Mouse (Mus musculus): ENCODE results near the gene Cutal. TPM values are rescaled to one million over a fixed set of nuclear protein-coding genes. Genes with fewer than 3 reads are reported as not detected.
A peak's percentile ranks its signal among the peaks of the same experiment; 100 is the strongest.
"Not testable (repeated sequence)": the region's sequence is repeated elsewhere in the genome, so short reads cannot be mapped to it uniquely, and the experiment has no call there.

Cutal gene
- polyA plus RNA-seq, 1 experiment from 2014 or later, result 1.1 TPM

DNA sequence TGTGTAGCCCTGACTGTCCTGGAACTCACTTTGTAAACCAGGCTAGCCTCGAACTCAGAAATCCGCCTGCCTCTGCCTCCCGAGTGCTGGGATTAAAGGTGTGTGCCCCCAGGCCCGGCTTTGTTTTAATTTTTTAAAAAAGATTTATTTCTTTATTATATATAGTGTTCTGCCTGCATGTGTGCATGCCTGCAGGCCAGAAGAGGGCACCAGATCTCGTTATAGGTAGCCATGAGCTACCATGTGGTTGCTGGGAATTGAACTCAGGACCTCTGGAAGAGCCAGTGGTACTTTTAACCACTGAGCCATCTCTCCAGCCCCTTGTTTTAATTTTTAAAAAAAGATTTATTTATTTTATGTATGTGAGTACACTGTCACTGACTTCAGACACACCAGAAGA is 34.1 kb upstream of the Cutal start:
- not testable (repeated sequence) for H3K4me1 ChIP-seq (ENCODE audit: control insufficient read depth, insufficient read depth, low read length); H3K9me3 ChIP-seq (replicated peaks; ENCODE audit: control insufficient read depth, low read length); H3K4me3 ChIP-seq (replicated peaks; ENCODE audit: low read length); H3K4me2 ChIP-seq (ENCODE audit: low read depth, low read length); H3K9ac ChIP-seq (ENCODE audit: low read length); ATAC-seq (ENCODE audit: insufficient read depth, low FRiP score); H3K27me3 ChIP-seq (ENCODE audit: control insufficient read depth, insufficient read depth, low read length); H3K36me3 ChIP-seq (ENCODE audit: control insufficient read depth, insufficient read depth, low read length); H3K27ac ChIP-seq (ENCODE audit: low read length)
- 76% methylated on average over 5 of the region's 5 CpGs for WGBS

- H3K36me3 ChIP-seq (ENCODE audit: control insufficient read depth, insufficient read depth, low read length), result no peaks in the 10 kb centered on the region
- no peak overlapping the region for H3K4me2 ChIP-seq (ENCODE audit: low read depth, low read length)
- H3K9me3 ChIP-seq (replicated peaks; ENCODE audit: control insufficient read depth, low read length), result no peaks in the 10 kb centered on the region
- 87% methylated on average over 8 of the region's 8 CpGs for WGBS
- H3K9ac ChIP-seq (ENCODE audit: low read length), result no peak overlapping the region
- no peaks in the 10 kb centered on the region for H3K4me1 ChIP-seq (ENCODE audit: control insufficient read depth, insufficient read depth, low read length)
- no peaks in the 10 kb centered on the region for H3K27me3 ChIP-seq (ENCODE audit: control insufficient read depth, insufficient read depth, low read length)
- no peak overlapping the region for H3K4me3 ChIP-seq (replicated peaks; ENCODE audit: low read length)
- ATAC-seq (ENCODE audit: insufficient read depth, low FRiP score), result no peak
- H3K27ac ChIP-seq (ENCODE audit: low read length), result no peak overlapping the region
These were observed 32.5 kb upstream of the Cutal start for GRCm38 (mm10) chr2:34841706-34842105.

- Histone ChIP-seq H3K9me3 (replicated peaks; ENCODE audit: control insufficient read depth, low read length) (no peaks in the 10 kb centered on the region), H3K4me1 (ENCODE audit: control insufficient read depth, insufficient read depth, low read length) (no peaks in the 10 kb centered on the region), H3K9ac (ENCODE audit: low read length) (no peak overlapping the region), H3K27ac (ENCODE audit: low read length) (no peak overlapping the region), H3K4me3 (replicated peaks; ENCODE audit: low read length) (no peak overlapping the region), H3K36me3 (ENCODE audit: control insufficient read depth, insufficient read depth, low read length) (no peaks in the 10 kb centered on the region), H3K4me2 (ENCODE audit: low read depth, low read length) (no peak overlapping the region), H3K27me3 (ENCODE audit: control insufficient read depth, insufficient read depth, low read length) (no peaks in the 10 kb centered on the region)
- ATAC-seq (ENCODE audit: insufficient read depth, low FRiP score), result no peak
- WGBS, result 78% methylated on average over 11 of the region's 11 CpGs
These were observed 30.8 kb upstream of the Cutal start for GRCm38 (mm10) chr2:34843211-34843939.

- H3K9ac ChIP-seq (ENCODE audit: low read length), result no peak overlapping the region
- H3K4me2 ChIP-seq (ENCODE audit: low read depth, low read length), result no peak overlapping the region
- WGBS, result 88% methylated on average over 1 of the region's 1 CpGs
- no peak overlapping the region for H3K27ac ChIP-seq (ENCODE audit: low read length)
- no peaks in the 10 kb centered on the region for H3K9me3 ChIP-seq (replicated peaks; ENCODE audit: control insufficient read depth, low read length)
- no peak for ATAC-seq (ENCODE audit: insufficient read depth, low FRiP score)
- H3K4me1 ChIP-seq (ENCODE audit: control insufficient read depth, insufficient read depth, low read length), result no peaks in the 10 kb centered on the region
- H3K4me3 ChIP-seq (replicated peaks; ENCODE audit: low read length), result no peak overlapping the region
- no peaks in the 10 kb centered on the region for H3K27me3 ChIP-seq (ENCODE audit: control insufficient read depth, insufficient read depth, low read length)
- no peaks in the 10 kb centered on the region; the same call in 1 of the 2 replicates for H3K36me3 ChIP-seq (ENCODE audit: control insufficient read depth, insufficient read depth, low read length)
These were observed 26.5 kb upstream of the Cutal start for GRCm38 (mm10) chr2:34847702-34848101.

- ATAC-seq (ENCODE audit: insufficient read depth, low FRiP score), result no peak
- Histone ChIP-seq H3K9me3 (replicated peaks; ENCODE audit: control insufficient read depth, low read length) (no peaks in the 10 kb centered on the region), H3K27ac (ENCODE audit: low read length) (no peak overlapping the region), H3K36me3 (ENCODE audit: control insufficient read depth, insufficient read depth, low read length) (peaks cover 20% of the 10 kb centered on the region), H3K4me2 (ENCODE audit: low read depth, low read length) (no peak overlapping the region), H3K4me1 (ENCODE audit: control insufficient read depth, insufficient read depth, low read length) (no peaks in the 10 kb centered on the region), H3K27me3 (ENCODE audit: control insufficient read depth, insufficient read depth, low read length) (no peaks in the 10 kb centered on the region), H3K4me3 (replicated peaks; ENCODE audit: low read length) (no peak overlapping the region), H3K9ac (ENCODE audit: low read length) (no peak overlapping the region)
- WGBS, result 93% methylated on average over 4 of the region's 4 CpGs
These were observed 18.9 kb upstream of the Cutal start for GRCm38 (mm10) chr2:34855265-34855664.

DNA sequence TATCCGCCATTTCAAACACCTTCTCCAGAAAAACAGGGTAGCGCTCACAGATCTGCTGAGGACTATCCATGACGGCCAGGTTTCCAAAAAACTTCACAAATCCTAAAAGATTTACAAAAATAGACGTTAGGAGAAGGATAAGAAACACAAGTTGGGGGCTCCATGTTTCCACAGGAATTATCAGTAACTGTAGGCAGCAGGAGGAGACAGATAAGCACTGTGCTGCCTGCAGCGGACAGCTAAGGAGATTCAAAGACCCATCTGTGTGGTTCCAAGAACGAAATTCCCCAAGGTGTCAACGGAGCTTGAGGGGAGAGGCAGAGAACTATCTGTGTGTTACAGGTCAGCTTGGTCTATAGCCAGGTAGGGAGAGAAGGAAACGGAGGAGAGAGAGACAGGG is 16.5 kb upstream of the Cutal start:
- Histone ChIP-seq H3K4me3 (replicated peaks; ENCODE audit: low read length) (no peak overlapping the region), H3K4me1 (ENCODE audit: control insufficient read depth, insufficient read depth, low read length) (no peaks in the 10 kb centered on the region), H3K4me2 (ENCODE audit: low read depth, low read length) (no peak overlapping the region), H3K9me3 (replicated peaks; ENCODE audit: control insufficient read depth, low read length) (no peaks in the 10 kb centered on the region), H3K27ac (ENCODE audit: low read length) (no peak overlapping the region), H3K36me3 (ENCODE audit: control insufficient read depth, insufficient read depth, low read length) (peaks cover 23% of the 10 kb centered on the region), H3K9ac (ENCODE audit: low read length) (no peak overlapping the region), H3K27me3 (ENCODE audit: control insufficient read depth, insufficient read depth, low read length) (no peaks in the 10 kb centered on the region)
- ATAC-seq (ENCODE audit: insufficient read depth, low FRiP score), result no peak
- WGBS, result 88% methylated on average over 8 of the region's 8 CpGs

- Histone ChIP-seq H3K36me3 (ENCODE audit: control insufficient read depth, insufficient read depth, low read length) (no peaks in the 10 kb centered on the region), H3K9ac (ENCODE audit: low read length) (peak overlapping the region; percentile 61), H3K27ac (ENCODE audit: low read length) (no peak overlapping the region), H3K9me3 (replicated peaks; ENCODE audit: control insufficient read depth, low read length) (no peaks in the 10 kb centered on the region), H3K4me2 (ENCODE audit: low read depth, low read length) (peak overlapping the region; percentile 59), H3K4me1 (ENCODE audit: control insufficient read depth, insufficient read depth, low read length) (peaks cover 24% of the 10 kb centered on the region), H3K27me3 (ENCODE audit: control insufficient read depth, insufficient read depth, low read length) (peaks cover 5% of the 10 kb centered on the region), H3K4me3 (replicated peaks; ENCODE audit: low read length) (peak overlapping the region; percentile 95)
- no peak for ATAC-seq (ENCODE audit: insufficient read depth, low FRiP score)
- WGBS, result 38% methylated on average over 5 of the region's 5 CpGs
These were observed 4.5 kb upstream of the Cutal start for GRCm38 (mm10) chr2:34869680-34870079.

DNA sequence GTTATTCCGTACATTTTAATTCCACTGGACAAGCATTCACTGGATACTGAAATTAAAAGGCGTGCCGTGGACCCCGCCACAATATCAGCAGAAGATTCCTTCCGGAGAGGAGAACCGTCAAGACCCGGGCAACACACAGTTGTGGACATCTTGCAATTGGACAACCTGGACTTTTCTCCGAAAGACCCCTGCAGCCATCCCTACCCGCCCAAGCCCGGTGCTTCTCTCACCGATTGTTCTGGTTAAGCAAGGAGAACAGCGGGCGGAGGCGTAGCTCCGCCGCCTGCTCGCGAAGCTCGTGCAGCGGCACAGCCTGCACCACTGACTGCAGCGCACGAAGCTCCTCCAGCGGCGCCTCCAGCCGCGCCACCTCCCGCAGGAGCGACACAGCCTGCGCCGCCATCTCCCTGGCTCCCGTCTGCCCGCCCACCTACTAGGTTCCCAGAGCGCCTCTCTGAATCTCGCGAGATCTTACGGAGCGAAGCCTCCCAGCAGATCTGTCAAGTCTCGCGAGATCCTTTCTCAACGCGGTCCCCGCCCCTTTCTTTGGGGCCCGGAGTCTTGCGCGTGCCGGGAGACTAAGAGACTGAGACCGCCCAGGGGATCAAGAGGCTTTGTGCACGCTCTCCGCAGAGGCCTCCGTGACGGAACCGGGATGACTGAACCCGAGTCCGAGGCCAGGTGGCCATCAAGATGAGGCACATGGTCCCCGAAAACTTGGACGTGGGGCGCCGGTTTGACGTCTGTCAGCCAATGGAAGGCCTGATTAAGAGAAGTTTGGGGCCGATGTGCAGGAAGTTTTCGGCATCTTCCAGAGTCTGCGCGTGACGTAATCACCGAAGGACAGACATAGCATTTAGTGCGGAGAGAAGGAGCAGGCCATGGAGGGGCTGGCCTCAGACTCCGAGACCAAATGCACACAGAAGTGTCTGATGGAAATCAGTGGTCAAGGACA is 3.4 kb upstream of the Cutal start:
- under 1% methylated on average over 67 of the region's 67 CpGs for whole genome bisulfite sequencing
- Histone ChIP-seq H3K9ac (ENCODE audit: low read length) (peak overlapping the region; percentile 95), H3K27ac (ENCODE audit: low read length) (peak overlapping the region; percentile 98), H3K4me1 (ENCODE audit: control insufficient read depth, insufficient read depth, low read length) (peaks cover 24% of the 10 kb centered on the region), H3K27me3 (ENCODE audit: control insufficient read depth, insufficient read depth, low read length) (peaks cover 7% of the 10 kb centered on the region), H3K9me3 (replicated peaks; ENCODE audit: control insufficient read depth, low read length) (no peaks in the 10 kb centered on the region), H3K4me2 (ENCODE audit: low read depth, low read length) (peak overlapping the region; percentile 87), H3K4me3 (replicated peaks; ENCODE audit: low read length) (peak overlapping the region; percentile 95), H3K36me3 (ENCODE audit: control insufficient read depth, insufficient read depth, low read length) (no peaks in the 10 kb centered on the region)
- peak; percentile 96 for ATAC-seq (ENCODE audit: insufficient read depth, low FRiP score)

GRCm38 (mm10) chr2:34874816-34875345 is 685 bp downstream of the Cutal start, which contains the start of gene Psmd5:
Gene Psmd5 (minus strand): TSS chr2:34874968.
- no peak for ATAC-seq (ENCODE audit: insufficient read depth, low FRiP score)
- no peak within 1 kb of the TSS for H3K27ac ChIP-seq (ENCODE audit: low read length)
- 14% methylated on average over 8 of the region's 8 CpGs for WGBS

More at GRCm38 (mm10) chr2:34874816-34875345, 685 bp downstream of the Cutal start, which contains the start of gene Psmd5:
- peak within 1 kb of the TSS; percentile 58 for H3K9ac ChIP-seq (ENCODE audit: low read length)
- H3K4me2 ChIP-seq (ENCODE audit: low read depth, low read length), result peak within 1 kb of the TSS; percentile 46
- peaks cover 17% of the 10 kb centered on the region for H3K4me1 ChIP-seq (ENCODE audit: control insufficient read depth, insufficient read depth, low read length)
- peak within 1 kb of the TSS; percentile 29 for H3K4me3 ChIP-seq (replicated peaks; ENCODE audit: low read length)
- H3K9me3 ChIP-seq (replicated peaks; ENCODE audit: control insufficient read depth, low read length), result no peaks in the 10 kb centered on the region
- H3K36me3 ChIP-seq (ENCODE audit: control insufficient read depth, insufficient read depth, low read length), result no peaks in the 10 kb centered on the region
- H3K27me3 ChIP-seq (ENCODE audit: control insufficient read depth, insufficient read depth, low read length), result peaks cover 7% of the 10 kb centered on the region
